Mouse (Mus musculus) adipocyte (in vitro differentiated cells): ENCODE measurements around the gene Tmbim6.

Experiments
- DNase-seq: peaks from one replicate; pipeline ENCODE4 v3.0.0-alpha.2; 2016; ENCODE audit warnings: low spot score

Tmbim6 gene

GRCm38 (mm10) chr15:99449751-99450280 is 57.1 kb downstream of the Tmbim6 start:
- no peak for DNase-seq

DNA sequence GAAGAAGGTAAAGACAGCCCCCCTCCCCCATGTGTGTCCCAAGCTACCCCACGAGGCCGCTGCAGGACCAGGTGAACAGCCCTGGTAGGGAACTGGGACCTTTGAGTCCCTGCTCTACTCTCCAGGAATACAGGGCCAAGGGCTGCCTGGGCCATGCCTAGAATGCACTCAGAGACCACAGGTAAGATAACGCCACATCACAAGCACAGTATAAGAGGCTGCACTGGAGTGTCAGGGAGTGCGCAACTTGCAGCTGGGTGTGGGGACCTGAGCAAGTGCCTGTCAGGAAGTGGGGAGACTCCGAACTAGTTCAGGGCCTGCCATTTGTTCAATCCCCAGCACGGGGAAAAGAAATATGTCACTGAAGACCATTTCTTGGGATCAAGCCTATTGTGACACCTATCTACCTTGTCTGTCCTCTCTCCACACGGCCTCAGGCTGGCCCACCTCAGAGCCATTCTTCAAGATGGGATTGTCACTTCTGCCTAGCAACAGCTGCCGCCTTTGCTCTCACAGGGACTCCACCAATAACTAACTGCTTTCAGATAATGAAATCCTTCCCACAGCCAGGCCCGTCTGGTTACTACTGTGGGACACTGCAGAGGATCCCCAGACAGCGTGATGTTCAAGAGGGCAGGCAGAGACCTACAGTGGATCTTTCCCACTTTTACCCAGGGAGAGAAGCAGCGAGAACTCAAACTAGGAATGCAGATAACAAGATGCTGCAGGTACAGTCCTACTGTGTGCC is 60.6 kb downstream of the Tmbim6 start:
- no peak for DNase-seq

- DNase-seq: no peak
Observed at GRCm38 (mm10) chr15:99454585-99455279, 62.0 kb downstream of the Tmbim6 start.

GRCm38 (mm10) chr15:99455415-99455814 is 62.7 kb downstream of the Tmbim6 start:
- no peak for DNase-seq

DNA sequence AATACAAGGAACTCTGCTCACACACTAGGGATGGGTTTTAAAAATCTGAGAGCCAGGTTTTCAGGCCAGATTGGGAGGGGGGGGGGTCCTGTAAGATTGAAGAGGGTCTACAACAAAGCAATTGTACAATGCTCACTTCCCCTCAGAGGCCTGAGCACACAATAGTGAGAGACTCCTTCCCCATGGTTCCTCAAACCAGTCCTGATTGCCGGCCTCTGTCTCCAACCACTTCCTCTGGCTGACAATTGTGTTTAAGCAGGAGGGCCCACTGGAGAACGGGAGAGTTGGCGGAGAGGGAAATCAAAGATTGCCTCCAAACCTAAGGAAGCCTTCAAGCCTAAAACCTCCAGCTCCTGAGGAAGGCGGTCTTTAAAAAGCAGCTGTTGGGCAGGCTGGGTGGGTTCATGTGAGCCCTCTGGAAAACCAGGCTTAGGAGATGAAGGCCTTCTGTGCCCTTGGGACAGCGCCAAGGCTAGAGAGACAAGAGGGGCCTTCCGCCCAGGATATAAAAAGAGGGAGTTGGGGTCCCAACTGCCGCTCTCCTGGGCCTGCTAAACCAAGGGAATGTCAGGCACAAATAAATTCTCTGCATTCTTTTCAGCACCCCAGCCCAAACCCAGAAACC is 63.8 kb downstream of the Tmbim6 start:
- peak; percentile 21 for DNase-seq

- peak; percentile 40 for DNase-seq
Observed at GRCm38 (mm10) chr15:99456963-99457605, 64.4 kb downstream of the Tmbim6 start.

DNA sequence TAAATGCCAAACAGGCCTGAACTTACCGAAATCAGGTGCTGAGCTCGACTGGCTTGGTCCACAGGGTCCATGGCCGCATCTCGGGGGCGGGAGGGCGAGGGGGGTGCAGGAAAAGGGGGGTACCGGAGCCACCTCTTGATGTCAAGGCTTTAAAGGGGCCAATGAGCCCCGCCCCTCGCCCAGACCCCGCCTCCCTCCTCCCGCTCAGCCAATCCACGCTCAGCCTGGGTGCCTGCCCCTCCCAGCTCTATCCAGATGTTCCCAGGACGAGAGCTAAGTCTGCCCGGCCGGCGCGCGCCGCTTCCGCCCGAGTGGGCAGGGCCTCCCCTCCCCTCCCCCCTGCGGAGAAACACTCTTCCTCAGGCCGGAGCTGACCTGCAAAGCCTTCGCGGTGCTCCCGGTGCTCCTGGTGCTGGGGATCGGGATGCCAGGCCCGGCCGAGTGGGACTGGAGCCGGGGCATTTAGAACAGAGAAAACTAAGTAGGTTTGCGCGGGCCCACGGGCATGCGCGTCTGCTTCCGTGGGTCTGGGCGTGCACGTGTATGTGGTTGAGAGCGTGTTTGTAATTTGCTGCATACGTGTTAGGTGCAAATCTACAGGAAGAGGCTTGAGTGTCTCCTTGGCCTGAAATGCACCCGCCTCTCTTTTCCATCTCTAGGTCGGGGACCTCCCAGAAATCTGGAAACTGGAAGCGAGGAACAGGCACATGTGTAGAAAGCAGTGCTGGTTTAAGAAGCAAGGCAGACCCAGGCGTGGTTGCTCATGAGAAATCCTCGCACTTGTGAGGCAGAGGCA is 65.1 kb downstream of the Tmbim6 start, which contains the start of gene Nckap5l:
Gene Nckap5l, minus strand, starts transcription at position 143 of the 796 bp plus-strand sequence.
- DNase-seq: peak; percentile 94
